Mouse (Mus musculus) cerebellum, adult 2 months (tissue): ENCODE results near the gene Fam163b.

Experiments
- CTCF ChIP-seq: fragments of 200-500 bp; IDR thresholded peaks from 2 replicates; pipeline ENCODE4 v1.5.1; 2011; ENCODE audit warnings: low read depth, mild to moderate bottlenecking, control low read depth, low read length, moderate library complexity, borderline replicate concordance; ENCODE audit not compliant: insufficient read depth
- POLR2A ChIP-seq: fragments of 200-500 bp; IDR thresholded peaks from 2 replicates; pipeline ENCODE4 v1.6.1; 2011; ENCODE audit warnings: low read length, control low read depth, borderline replicate concordance; ENCODE audit not compliant: insufficient read depth

DNA sequence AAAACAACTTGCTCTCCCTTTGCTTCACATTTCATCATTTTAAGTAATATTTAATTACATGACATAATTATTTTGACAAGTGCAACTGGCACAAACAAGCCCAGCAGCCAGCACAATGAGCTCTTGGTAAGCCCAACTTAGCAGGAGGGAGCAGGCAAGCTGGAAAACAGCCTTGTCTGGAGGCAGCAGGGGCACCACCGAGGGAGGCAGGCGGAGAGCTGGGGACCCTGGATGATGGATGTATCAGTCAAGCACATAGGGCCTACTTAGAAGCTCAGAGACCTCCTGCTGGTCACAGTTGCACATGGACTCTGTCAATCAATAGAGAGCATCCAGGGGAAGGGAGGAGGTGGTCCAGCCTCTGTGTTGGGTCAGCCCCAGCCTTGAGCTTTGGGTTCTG is 74.3 kb downstream of the Fam163b start:
- no peak for TF ChIP-seq CTCF
- TF ChIP-seq POLR2A = no peak
